Mouse (Mus musculus) frontal cortex, postnatal 36 days (tissue): ENCODE measurements around the gene Elfn1.

Source experiments
- DNase-seq, 2 experiments: peaks; one replicate each; pipeline ENCODE4 v3.0.0; 2022; ENCODE audit warnings: low spot score in 2 of 2

Gene Elfn1

DNA sequence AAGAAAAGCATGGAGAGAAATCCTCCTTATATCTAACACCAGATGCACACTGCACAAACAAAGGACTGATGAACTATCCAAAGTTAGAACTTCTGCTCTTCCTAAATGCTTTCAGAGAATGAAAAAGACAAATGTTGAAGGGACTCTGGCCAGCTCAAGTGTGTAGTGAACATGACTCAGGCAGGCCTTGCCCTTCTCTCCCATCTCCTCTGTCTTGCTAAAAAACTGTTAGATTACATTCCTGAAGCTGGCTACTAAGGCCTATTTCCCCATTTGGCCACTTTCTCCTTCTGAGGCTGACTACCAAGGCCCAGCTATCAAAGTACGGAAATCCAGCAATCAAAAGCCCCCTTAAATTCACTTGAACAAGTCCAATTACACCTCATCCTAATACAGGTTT, 111.9 kb downstream of the Elfn1 start:
- DNase-seq, result no peak

- DNase-seq, result peak in 1 of 2 experiments; percentile 62
Observed at GRCm38 (mm10) chr5:140021755-140022154, 114.0 kb downstream of the Elfn1 start.

GRCm38 (mm10) chr5:140022861-140023260, 115.1 kb downstream of the Elfn1 start:
- DNase-seq, result no peak

- peak in 1 of 2 experiments; percentile 32 for DNase-seq
Observed at GRCm38 (mm10) chr5:140023941-140024500, 116.3 kb downstream of the Elfn1 start.
